ENCODE assay signal across 13 mouse cellular contexts in genomic region chr9:71166871-71167465, GRCm38 (mm10). TPM values are rescaled to one million over a fixed set of nuclear protein-coding genes. Genes with fewer than 3 reads are reported as not detected.
DNase-seq lines count a peak whose midpoint lies in the region; ATAC-seq and TF ChIP-seq lines count a peak whose summit lies in the region.
"Had no signal": no experiment of that assay in that cellular context is flagged by ENCODE, and none has a peak within 500 bp of the region (broad histone marks: within the 10 kb centered on the region; RNA-seq: fewer than 3 reads in every experiment).

No protein-coding gene starts in this region.

- no peak for ATAC-seq in embryonic facial prominence, embryonic 15.5 days (ENCODE audit: insufficient number of reproducible peaks, low FRiP score, low TSS enrichment, low read depth)
- ATAC-seq in liver, postnatal 0 days, result peak; percentile 21
- ATAC-seq in inflammation-experienced regulatory T-cells, adult 6 months, result no peak
- ATAC-seq: CD4-positive, CD25-positive, alpha-beta regulatory T cell, adult 4 months had no signal

- H3K4me2 ChIP-seq in embryonic facial prominence, embryonic 15.5 days (replicated peaks), result no peak overlapping the region
- peak overlapping the region; percentile 71 for H3K4me2 ChIP-seq in liver, postnatal 0 days (ENCODE audit: low read depth, low read length)
- H3K4me2 ChIP-seq: stomach, embryonic 15.5 days had no signal

- TF ChIP-seq EP300 in liver, postnatal 0 days (IDR thresholded peaks at IDR 0.05; ENCODE audit: low read depth), result peak; percentile 79

- 57% methylated on average over 5 of the region's 5 CpGs for WGBS in embryonic facial prominence, embryonic 15.5 days
- 71% methylated on average over 5 of the region's 5 CpGs for WGBS in embryonic facial prominence, embryonic 10.5 days
- WGBS in liver, postnatal 0 days (ENCODE audit: insufficient replicate concordance), result 33% methylated on average over 5 of the region's 5 CpGs

- TF ChIP-seq POLR2A in testis, adult 2 months (IDR thresholded peaks at IDR 0.05; ENCODE audit: control insufficient read depth, low read depth, low read length), result no peak

- H3K27ac ChIP-seq in embryonic facial prominence, embryonic 15.5 days (replicated peaks), result peak overlapping the region; percentile 77; the same call in 1 of the 2 replicates
- H3K27ac ChIP-seq in embryonic facial prominence, embryonic 10.5 days (replicated peaks), result no peak overlapping the region
- no peak overlapping the region for H3K27ac ChIP-seq in testis, adult 2 months (ENCODE audit: control insufficient read depth, insufficient read depth, low read depth, low read length)
- peak overlapping the region; percentile 95 for H3K27ac ChIP-seq in liver, postnatal 0 days (ENCODE audit: low read depth)

- H3K9ac ChIP-seq in embryonic facial prominence, embryonic 15.5 days, result no peak overlapping the region
- 0 out of 2 replicates have a peak overlapping the region, but pooled peaks have one; percentile 5 for H3K9ac ChIP-seq in liver, postnatal 0 days (replicated peaks)
- H3K9ac ChIP-seq: stomach, embryonic 15.5 days had no signal

- H3K4me3 ChIP-seq in embryonic facial prominence, embryonic 15.5 days (replicated peaks), result no peak overlapping the region
- H3K4me3 ChIP-seq in embryonic facial prominence, embryonic 10.5 days, result no peak overlapping the region
- H3K4me3 ChIP-seq in testis, adult 2 months (ENCODE audit: control insufficient read depth, low read depth, low read length), result peak overlapping the region; percentile 53
- H3K4me3 ChIP-seq in liver, postnatal 0 days (ENCODE audit: low read depth, low read length), result no peak overlapping the region
- H3K4me3 ChIP-seq: myocyte; stomach, embryonic 15.5 days had no signal

- H3K4me1 ChIP-seq in embryonic facial prominence, embryonic 15.5 days, result peaks cover 17% of the 10 kb centered on the region
- peaks cover 13% of the 10 kb centered on the region for H3K4me1 ChIP-seq in embryonic facial prominence, embryonic 10.5 days
- H3K4me1 ChIP-seq in testis, adult 2 months (ENCODE audit: control insufficient read depth, insufficient read depth, low read length), result peaks cover 13% of the 10 kb centered on the region
- peaks cover 63% of the 10 kb centered on the region for H3K4me1 ChIP-seq in liver, postnatal 0 days (ENCODE audit: insufficient read depth)

- no peaks in the 10 kb centered on the region for H3K27me3 ChIP-seq in embryonic facial prominence, embryonic 15.5 days
- 0 out of 2 replicates have a peak, but pooled peaks cover 5% of the 10 kb centered on the region for H3K27me3 ChIP-seq in embryonic facial prominence, embryonic 10.5 days (replicated peaks; ENCODE audit: low read depth, poor library complexity, severe bottlenecking)
- no peaks in the 10 kb centered on the region for H3K27me3 ChIP-seq in testis, adult 2 months (ENCODE audit: control insufficient read depth, insufficient read depth, low read length)
- no peaks in the 10 kb centered on the region for H3K27me3 ChIP-seq in liver, postnatal 0 days (ENCODE audit: insufficient read depth, low read length)
- H3K27me3 ChIP-seq: stomach, embryonic 15.5 days had no signal

- no peaks in the 10 kb centered on the region for H3K9me3 ChIP-seq in embryonic facial prominence, embryonic 15.5 days (replicated peaks)
- no peaks in the 10 kb centered on the region for H3K9me3 ChIP-seq in embryonic facial prominence, embryonic 10.5 days
- no peaks in the 10 kb centered on the region for H3K9me3 ChIP-seq in liver, postnatal 0 days (ENCODE audit: low read length)
- H3K9me3 ChIP-seq: stomach, embryonic 15.5 days had no signal

- TF ChIP-seq CTCF in testis, adult 2 months (IDR thresholded peaks at IDR 0.05; ENCODE audit: control insufficient read depth, insufficient read depth, insufficient replicate concordance, low read depth, low read length), result no peak
- no peak for TF ChIP-seq CTCF in liver, postnatal 0 days (IDR thresholded peaks at IDR 0.05; ENCODE audit: low read depth)

- DNase-seq in embryonic facial prominence, embryonic 10.5 days (ENCODE audit: low spot score), result no peak
- DNase-seq in testis, postnatal 14 days (ENCODE audit: low spot score), result no peak
- no peak for DNase-seq in liver, postnatal 0 days
- no peak for DNase-seq in urinary bladder, postnatal 25 days (ENCODE audit: low spot score)
- DNase-seq in right cerebral cortex, postnatal 4 days, result no peak
- DNase-seq: cerebellum, adult 11 months; kidney, adult 18-20 months had no signal

- H3K36me3 ChIP-seq in embryonic facial prominence, embryonic 15.5 days, result no peaks in the 10 kb centered on the region
- no peaks in the 10 kb centered on the region for H3K36me3 ChIP-seq in embryonic facial prominence, embryonic 10.5 days (replicated peaks)
- no peaks in the 10 kb centered on the region for H3K36me3 ChIP-seq in testis, adult 2 months (ENCODE audit: control insufficient read depth, insufficient read depth, low read length)
- H3K36me3 ChIP-seq in liver, postnatal 0 days (replicated peaks; ENCODE audit: insufficient read depth, low read length), result no peaks in the 10 kb centered on the region
- H3K36me3 ChIP-seq: stomach, embryonic 15.5 days had no signal

RNA-seq across cellular contexts. Expression of gene Aqp9, which starts 1.5 kb away (rescaled TPM):
- 1.3 and 1.5 TPM in 2 replicates for polyA plus RNA-seq in embryonic facial prominence, embryonic 15.5 days (2015; fragmentation: Nextera tagmentation; extraction: Ambion mirVana)
- polyA plus RNA-seq in embryonic facial prominence, embryonic 10.5 days (2016; fragmentation: Nextera tagmentation; extraction: Ambion mirVana), result 0.16 TPM in 1 of 2 replicates, not detected in the other
- polyA plus RNA-seq in testis, adult 2 months (2012; rRNA removed), result 32.9 and 35.1 TPM in 2 replicates
- polyA plus RNA-seq in liver, postnatal 0 days (2015; fragmentation: Nextera tagmentation; extraction: Ambion mirVana), result 70.9 and 75.4 TPM in 2 replicates
- not detected for polyA plus RNA-seq in inflammation-experienced regulatory T-cells, adult 6 months (2017; shearing (Covaris generic))

RNA-seq across cellular contexts. Expression of gene Aldh1a2, which starts 48.6 kb away (rescaled TPM):
- polyA plus RNA-seq in embryonic facial prominence, embryonic 15.5 days (2015; fragmentation: Nextera tagmentation; extraction: Ambion mirVana), result 26.0 and 31.8 TPM in 2 replicates
- 4.1 and 7.6 TPM in 2 replicates for polyA plus RNA-seq in embryonic facial prominence, embryonic 10.5 days (2016; fragmentation: Nextera tagmentation; extraction: Ambion mirVana)
- polyA plus RNA-seq in testis, adult 2 months (2012; rRNA removed), result 62.1 and 62.3 TPM in 2 replicates
- 0.51 and 0.63 TPM in 2 replicates for polyA plus RNA-seq in liver, postnatal 0 days (2015; fragmentation: Nextera tagmentation; extraction: Ambion mirVana)
- polyA plus RNA-seq in inflammation-experienced regulatory T-cells, adult 6 months (2017; shearing (Covaris generic)), result under 1 TPM in 1 of 3 experiments, not detected in 2; 0.20 TPM
- polyA plus RNA-seq: CD4-positive, CD25-positive, alpha-beta regulatory T cell, adult 4 months had no signal

Comparison
In these comparisons a context has a peak if more than half of its experiments do, and no peak if none do; other contexts are left out.
1. H3K27ac ChIP-seq: peak in embryonic facial prominence, embryonic 15.5 days (single experiment) and liver, postnatal 0 days (single experiment); none in embryonic facial prominence, embryonic 10.5 days (single experiment) and testis, adult 2 months (single experiment).
2. RNA of gene Aqp9, which starts 1.5 kb away (polyA plus RNA-seq): 70.9 to 75.4 TPM in liver, postnatal 0 days and 32.9 to 35.1 TPM in testis, adult 2 months; 1.3 to 1.5 TPM in embryonic facial prominence, embryonic 15.5 days, 0.16 TPM in embryonic facial prominence, embryonic 10.5 days and not detected in inflammation-experienced regulatory T-cells, adult 6 months; every median in the first group is over 10 times any median in the second.